Mouse (Mus musculus) intestine, embryonic 16.5 days (tissue): ENCODE measurements at regions not wholly inside any gene's neighbourhood (a gene's known extent, or its start where the extent isn't known, plus 50 kb on each side); places are given as distances from the start of the nearest gene placed in this dataset.
"Not testable (repeated sequence)": the region's sequence is repeated elsewhere in the genome, so short reads cannot be mapped to it uniquely, and the experiment has no call there.

Source experiments
- ATAC-seq: fragments of 200-750 bp; cut with Nextera tagmentation; 2 replicates; pipeline ENCODE4 v1.8.0; 2017; ENCODE audit warnings: moderate TSS enrichment, moderate library complexity
- H3K27ac ChIP-seq: fragments of 300-500 bp; sonication (generic); 2 replicates; pipeline ENCODE4 v1.5.1; 2014; ENCODE audit warnings: mild to moderate bottlenecking, low read length
- H3K27me3 ChIP-seq: fragments of 300-500 bp; sonication (generic); replicated peaks from 2 replicates; pipeline ENCODE4 v1.6.1; 2014; ENCODE audit warnings: low read length, control low read depth, mixed read lengths; ENCODE audit not compliant: control insufficient read depth, insufficient read depth
- H3K36me3 ChIP-seq: fragments of 300-500 bp; sonication (generic); 2 replicates; pipeline ENCODE4 v1.6.1; 2014; ENCODE audit warnings: low read length, control low read depth; ENCODE audit not compliant: control insufficient read depth, insufficient read depth
- H3K4me1 ChIP-seq: fragments of 300-500 bp; sonication (generic); 2 replicates; pipeline ENCODE4 v1.6.1; 2014; ENCODE audit warnings: low read length, control low read depth, mixed read lengths; ENCODE audit not compliant: control insufficient read depth, insufficient read depth
- H3K4me2 ChIP-seq: fragments of 300-500 bp; sonication (generic); 2 replicates; pipeline ENCODE4 v1.6.1; 2014; ENCODE audit warnings: low read depth, low read length, control low read depth
- H3K4me3 ChIP-seq: fragments of 300-500 bp; sonication (generic); 2 replicates; pipeline ENCODE4 v1.5.1; 2014; ENCODE audit warnings: mild to moderate bottlenecking, low read length
- H3K9ac ChIP-seq: fragments of 300-500 bp; sonication (generic); 2 replicates; pipeline ENCODE4 v1.6.1; 2014; ENCODE audit warnings: low read depth, low read length
- H3K9me3 ChIP-seq: fragments of 300-500 bp; sonication (generic); 2 replicates; pipeline ENCODE4 v1.6.1; 2016; ENCODE audit warnings: low read length, control low read depth; ENCODE audit not compliant: control insufficient read depth
- WGBS: fragments of 180-500 bp; shearing (Covaris S2); extraction: QIAGEN DNeasy Blood & Tissue Kit; methylation state at CpG from one replicate; pipeline ENCODE4 v1.1.7; 2014; 5-methylcytosine and 5-hydroxymethylcytosine counted together

DNA sequence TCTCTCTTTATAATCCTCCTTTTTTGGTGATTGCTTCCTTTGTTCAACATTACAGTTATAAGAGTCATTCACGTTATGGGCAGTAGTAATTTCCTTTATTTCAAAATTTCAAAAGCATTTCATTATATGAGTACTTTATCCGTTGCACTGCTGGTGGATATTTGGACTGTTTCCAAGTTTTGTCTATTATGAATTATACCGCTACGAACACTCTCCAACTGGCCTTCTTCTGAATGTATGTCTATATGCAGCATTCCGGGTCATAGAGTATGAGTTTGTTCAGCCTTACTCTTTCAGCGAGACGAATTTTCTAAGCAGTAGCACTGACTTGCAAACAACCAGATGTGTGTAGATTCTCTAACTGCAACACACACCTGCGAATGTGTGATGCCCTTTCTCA, 57.8 kb downstream of the Dusp6 start:
- Histone ChIP-seq H3K4me1 (no peaks in the 10 kb centered on the region), H3K4me3 (no peak overlapping the region), H3K4me2 (no peak overlapping the region), H3K27ac (no peak overlapping the region), H3K9me3 (no peaks in the 10 kb centered on the region), H3K9ac (no peak overlapping the region), H3K36me3 (no peaks in the 10 kb centered on the region), H3K27me3 (no peaks in the 10 kb centered on the region)
- ATAC-seq: no peak
- WGBS: 48% methylated on average over 8 of the region's 8 CpGs

- no peaks in the 10 kb centered on the region for H3K4me1 ChIP-seq
- H3K27ac ChIP-seq: no peak overlapping the region
- no peak for ATAC-seq
- no peak overlapping the region for H3K9ac ChIP-seq
- H3K27me3 ChIP-seq: no peaks in the 10 kb centered on the region
- no peak overlapping the region for H3K4me2 ChIP-seq
- H3K9me3 ChIP-seq: no peaks in the 10 kb centered on the region
- no peak overlapping the region for H3K4me3 ChIP-seq
- 62% methylated on average over 8 of the region's 8 CpGs for WGBS
- H3K36me3 ChIP-seq: no peaks in the 10 kb centered on the region
These were observed 60.3 kb downstream of the Dusp6 start for GRCm38 (mm10) chr10:99323358-99323757.

GRCm38 (mm10) chr10:99327501-99327900, 64.5 kb downstream of the Dusp6 start:
- WGBS: 83% methylated on average over 2 of the region's 2 CpGs
- H3K27ac ChIP-seq: no peak overlapping the region
- H3K36me3 ChIP-seq: no peaks in the 10 kb centered on the region
- no peak overlapping the region for H3K4me3 ChIP-seq
- no peak overlapping the region for H3K4me2 ChIP-seq
- no peak overlapping the region for H3K9ac ChIP-seq
- no peaks in the 10 kb centered on the region for H3K4me1 ChIP-seq
- H3K9me3 ChIP-seq: no peaks in the 10 kb centered on the region
- H3K27me3 ChIP-seq: no peaks in the 10 kb centered on the region
- ATAC-seq: no peak

GRCm38 (mm10) chr10:99328568-99328967, 65.5 kb downstream of the Dusp6 start:
- Histone ChIP-seq H3K4me1 (no peaks in the 10 kb centered on the region), H3K27ac (no peak overlapping the region), H3K9me3 (no peaks in the 10 kb centered on the region), H3K27me3 (no peaks in the 10 kb centered on the region), H3K4me2 (no peak overlapping the region), H3K9ac (no peak overlapping the region), H3K4me3 (no peak overlapping the region), H3K36me3 (no peaks in the 10 kb centered on the region)
- ATAC-seq: no peak
- WGBS: 90% methylated on average over 8 of the region's 8 CpGs

GRCm38 (mm10) chr10:99329469-99329868, 66.4 kb downstream of the Dusp6 start:
- Histone ChIP-seq H3K4me2 (no peak overlapping the region), H3K9me3 (no peaks in the 10 kb centered on the region), H3K27me3 (no peaks in the 10 kb centered on the region), H3K36me3 (no peaks in the 10 kb centered on the region), H3K27ac (no peak overlapping the region), H3K4me1 (no peaks in the 10 kb centered on the region), H3K4me3 (no peak overlapping the region), H3K9ac (no peak overlapping the region)
- WGBS: 85% methylated on average over 6 of the region's 6 CpGs
- ATAC-seq: no peak

DNA sequence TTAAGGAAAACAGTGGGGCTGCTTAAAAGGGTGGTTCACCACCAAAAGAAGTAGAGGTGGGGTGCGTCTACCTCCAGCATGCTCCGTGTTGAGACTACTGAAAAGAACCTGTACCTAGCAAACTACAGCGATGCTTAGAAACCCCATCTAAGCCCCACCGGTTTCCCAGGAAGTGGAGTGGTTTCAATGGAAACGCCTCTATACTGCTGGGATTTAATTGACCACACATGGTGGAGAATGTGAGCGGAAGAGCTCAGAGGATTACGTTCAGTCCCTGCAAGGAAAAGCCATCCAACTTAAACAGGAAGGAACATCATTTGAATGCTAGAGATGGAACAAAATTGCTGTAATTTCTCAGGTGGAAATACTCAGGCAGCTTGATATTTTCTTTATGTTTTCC, 67.5 kb downstream of the Dusp6 start:
- Histone ChIP-seq H3K4me2 (no peak overlapping the region), H3K9ac (no peak overlapping the region), H3K4me3 (no peak overlapping the region), H3K27me3 (no peaks in the 10 kb centered on the region), H3K36me3 (no peaks in the 10 kb centered on the region), H3K9me3 (no peaks in the 10 kb centered on the region), H3K27ac (no peak overlapping the region), H3K4me1 (no peaks in the 10 kb centered on the region)
- WGBS: 62% methylated on average over 7 of the region's 7 CpGs
- no peak for ATAC-seq

- no peaks in the 10 kb centered on the region for H3K9me3 ChIP-seq
- 87% methylated on average over 12 of the region's 12 CpGs for WGBS
- no peaks in the 10 kb centered on the region for H3K36me3 ChIP-seq
- H3K4me2 ChIP-seq: no peak overlapping the region
- H3K9ac ChIP-seq: no peak overlapping the region
- no peak overlapping the region for H3K4me3 ChIP-seq
- H3K27me3 ChIP-seq: no peaks in the 10 kb centered on the region
- no peaks in the 10 kb centered on the region for H3K4me1 ChIP-seq
- no peak for ATAC-seq
- H3K27ac ChIP-seq: no peak overlapping the region
These were observed 68.8 kb downstream of the Dusp6 start for GRCm38 (mm10) chr10:99331876-99332275.

DNA sequence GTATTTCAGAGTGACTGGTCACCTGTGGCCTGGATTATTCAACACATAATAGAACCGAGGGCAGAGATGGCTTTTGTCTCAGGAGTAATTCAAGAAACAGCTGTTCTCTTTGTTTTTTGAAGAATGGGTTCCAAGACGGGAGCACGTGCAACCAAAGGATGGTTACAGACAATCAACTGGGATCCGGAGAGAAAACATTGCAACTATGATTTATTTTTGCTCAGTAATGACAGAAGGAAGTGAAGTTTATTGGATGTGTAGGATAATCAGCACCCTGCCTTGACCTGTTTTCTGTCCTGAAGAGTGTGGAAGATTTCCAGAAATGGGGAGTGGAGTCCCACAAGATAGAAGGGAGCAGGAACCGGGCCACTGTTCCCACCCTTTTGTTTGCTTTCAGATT, 70.8 kb downstream of the Dusp6 start:
- Histone ChIP-seq H3K27me3 (no peaks in the 10 kb centered on the region), H3K36me3 (no peaks in the 10 kb centered on the region), H3K27ac (no peak overlapping the region), H3K4me2 (no peak overlapping the region), H3K4me1 (no peaks in the 10 kb centered on the region), H3K9me3 (no peaks in the 10 kb centered on the region), H3K9ac (no peak overlapping the region), H3K4me3 (no peak overlapping the region)
- WGBS: 67% methylated on average over 5 of the region's 5 CpGs
- ATAC-seq: no peak

GRCm38 (mm10) chr10:99336091-99336490, 73.1 kb downstream of the Dusp6 start:
- ATAC-seq: no peak
- Histone ChIP-seq H3K27ac (no peak overlapping the region), H3K27me3 (no peaks in the 10 kb centered on the region), H3K9ac (no peak overlapping the region), H3K36me3 (no peaks in the 10 kb centered on the region), H3K4me2 (no peak overlapping the region), H3K4me1 (no peaks in the 10 kb centered on the region), H3K9me3 (no peaks in the 10 kb centered on the region), H3K4me3 (no peak overlapping the region)
- 63% methylated on average over 4 of the region's 4 CpGs for WGBS

GRCm38 (mm10) chr10:99338790-99339189, 75.8 kb downstream of the Dusp6 start:
- not testable (repeated sequence) for H3K9ac ChIP-seq, H3K4me2 ChIP-seq, H3K27ac ChIP-seq, H3K4me3 ChIP-seq, H3K27me3 ChIP-seq, H3K4me1 ChIP-seq, H3K9me3 ChIP-seq, H3K36me3 ChIP-seq, ATAC-seq
- WGBS: 95% methylated on average over 8 of the region's 11 CpGs
